Mouse (Mus musculus): ENCODE results near the gene Ube2m. TPM values are rescaled to one million over a fixed set of nuclear protein-coding genes. Genes with fewer than 3 reads are reported as not detected.
"Not testable (repeated sequence)": the region's sequence is repeated elsewhere in the genome, so short reads cannot be mapped to it uniquely, and the experiment has no call there.

Ube2m gene
- total RNA-seq (2014; rRNA removed) (41.2 and 59.5 TPM in 2 replicates), polyA plus RNA-seq (2012; rRNA removed) (71.5 and 82.7 TPM in 2 replicates)

- H3K4me3 ChIP-seq (ENCODE audit: insufficient read depth, low read depth, low read length), result peak within 1 kb of the TSS; percentile 84
- peak within 1 kb of the TSS; percentile 97 for H3K9ac ChIP-seq (ENCODE audit: low read depth, low read length)
- WGBS, result under 1% methylated on average over 63 of the region's 65 CpGs
- H3K36me3 ChIP-seq (ENCODE audit: control insufficient read depth, insufficient read depth, low read length), result peaks cover 3% of the 10 kb centered on the region; the same call in 1 of the 2 replicates
- peak within 1 kb of the TSS; percentile 95 for H3K27ac ChIP-seq (replicated peaks; ENCODE audit: insufficient read depth, low read depth, low read length)
- H3K4me1 ChIP-seq (ENCODE audit: control insufficient read depth, insufficient read depth, low read length), result peaks cover 24% of the 10 kb centered on the region
- no peaks in the 10 kb centered on the region for H3K27me3 ChIP-seq (ENCODE audit: control insufficient read depth, insufficient read depth, low read length)
- TF ChIP-seq POLR2A (IDR thresholded peaks at IDR 0.05; ENCODE audit: extremely low read depth, insufficient read depth, low read length), result peak; percentile 91
- TF ChIP-seq CTCF (IDR thresholded peaks at IDR 0.05; ENCODE audit: low read depth, low read length), result no peak
- peak; percentile 78 for DNase-seq (ENCODE audit: extremely low read depth, low read depth, low spot score)
- peaks cover 8% of the 10 kb centered on the region; the same call in 1 of the 2 replicates for H3K79me2 ChIP-seq (ENCODE audit: control insufficient read depth, insufficient read depth, low read length)
These were observed at the start of gene Ube2m for GRCm38 (mm10) chr7:13037901-13038555. Ube2m (minus strand) TSS chr7:13038275.

- Histone ChIP-seq H3K9ac (ENCODE audit: low read depth, low read length) (no peak overlapping the region), H3K4me3 (ENCODE audit: insufficient read depth, low read depth, low read length) (no peak overlapping the region), H3K36me3 (ENCODE audit: control insufficient read depth, insufficient read depth, low read length) (no peaks in the 10 kb centered on the region), H3K27me3 (ENCODE audit: control insufficient read depth, insufficient read depth, low read length) (no peaks in the 10 kb centered on the region), H3K27ac (replicated peaks; ENCODE audit: insufficient read depth, low read depth, low read length) (no peak overlapping the region), H3K4me1 (ENCODE audit: control insufficient read depth, insufficient read depth, low read length) (no peaks in the 10 kb centered on the region), H3K79me2 (ENCODE audit: control insufficient read depth, insufficient read depth, low read length) (no peaks in the 10 kb centered on the region)
- TF ChIP-seq CTCF (IDR thresholded peaks at IDR 0.05; ENCODE audit: low read depth, low read length), result no peak
- TF ChIP-seq POLR2A (IDR thresholded peaks at IDR 0.05; ENCODE audit: extremely low read depth, insufficient read depth, low read length), result no peak
- WGBS, result 55% methylated on average over 5 of the region's 5 CpGs
- DNase-seq (ENCODE audit: extremely low read depth, low read depth, low spot score), result no peak
These were observed 34.2 kb upstream of the Ube2m start for GRCm38 (mm10) chr7:13072293-13072692.

- peak; percentile 7; the same call in 1 of the 2 replicates for TF ChIP-seq CTCF (IDR thresholded peaks at IDR 0.05; ENCODE audit: low read depth, low read length)
- not testable (repeated sequence) for DNase-seq (ENCODE audit: extremely low read depth, low read depth, low spot score); H3K36me3 ChIP-seq (ENCODE audit: control insufficient read depth, insufficient read depth, low read length); H3K27me3 ChIP-seq (ENCODE audit: control insufficient read depth, insufficient read depth, low read length); H3K9ac ChIP-seq (ENCODE audit: low read depth, low read length); H3K4me3 ChIP-seq (ENCODE audit: insufficient read depth, low read depth, low read length); H3K27ac ChIP-seq (replicated peaks; ENCODE audit: insufficient read depth, low read depth, low read length); H3K4me1 ChIP-seq (ENCODE audit: control insufficient read depth, insufficient read depth, low read length); H3K79me2 ChIP-seq (ENCODE audit: control insufficient read depth, insufficient read depth, low read length)
- 53% methylated on average over 2 of the region's 2 CpGs for WGBS
These were observed 25.3 kb upstream of the Ube2m start for GRCm38 (mm10) chr7:13063399-13063798.

- no peaks in the 10 kb centered on the region for H3K27me3 ChIP-seq (ENCODE audit: control insufficient read depth, insufficient read depth, low read length)
- no peaks in the 10 kb centered on the region for H3K79me2 ChIP-seq (ENCODE audit: control insufficient read depth, insufficient read depth, low read length)
- no peak for DNase-seq (ENCODE audit: extremely low read depth, low read depth, low spot score)
- H3K4me1 ChIP-seq (ENCODE audit: control insufficient read depth, insufficient read depth, low read length), result no peaks in the 10 kb centered on the region
- H3K9ac ChIP-seq (ENCODE audit: low read depth, low read length), result no peak overlapping the region
- H3K36me3 ChIP-seq (ENCODE audit: control insufficient read depth, insufficient read depth, low read length), result no peaks in the 10 kb centered on the region
- H3K4me3 ChIP-seq (ENCODE audit: insufficient read depth, low read depth, low read length), result no peak overlapping the region
- no peak for TF ChIP-seq CTCF (IDR thresholded peaks at IDR 0.05; ENCODE audit: low read depth, low read length)
- no peak for TF ChIP-seq POLR2A (IDR thresholded peaks at IDR 0.05; ENCODE audit: extremely low read depth, insufficient read depth, low read length)
- no peak overlapping the region for H3K27ac ChIP-seq (replicated peaks; ENCODE audit: insufficient read depth, low read depth, low read length)
- WGBS, result 89% methylated on average over 9 of the region's 9 CpGs
These were observed 21.5 kb upstream of the Ube2m start for GRCm38 (mm10) chr7:13059536-13059935.

GRCm38 (mm10) chr7:13056913-13057700 is 19.0 kb upstream of the Ube2m start:
- Histone ChIP-seq H3K27ac (replicated peaks; ENCODE audit: insufficient read depth, low read depth, low read length) (no peak overlapping the region), H3K36me3 (ENCODE audit: control insufficient read depth, insufficient read depth, low read length) (no peaks in the 10 kb centered on the region), H3K4me1 (ENCODE audit: control insufficient read depth, insufficient read depth, low read length) (no peaks in the 10 kb centered on the region), H3K9ac (ENCODE audit: low read depth, low read length) (no peak overlapping the region), H3K27me3 (ENCODE audit: control insufficient read depth, insufficient read depth, low read length) (no peaks in the 10 kb centered on the region), H3K79me2 (ENCODE audit: control insufficient read depth, insufficient read depth, low read length) (no peaks in the 10 kb centered on the region), H3K4me3 (ENCODE audit: insufficient read depth, low read depth, low read length) (no peak overlapping the region)
- DNase-seq (ENCODE audit: extremely low read depth, low read depth, low spot score), result no peak
- no peak for TF ChIP-seq POLR2A (IDR thresholded peaks at IDR 0.05; ENCODE audit: extremely low read depth, insufficient read depth, low read length)
- no peak for TF ChIP-seq CTCF (IDR thresholded peaks at IDR 0.05; ENCODE audit: low read depth, low read length)
- 79% methylated on average over 8 of the region's 8 CpGs for WGBS

Data from liver, adult 2 months (tissue).